Mouse (Mus musculus): ENCODE measurements around the gene 3110082J24Rik. TPM values are rescaled to one million over a fixed set of nuclear protein-coding genes. Genes with fewer than 3 reads are reported as not detected.

The 3110082J24Rik gene
- polyA plus RNA-seq, 1 experiment from 2014 or later: not detected

DNA sequence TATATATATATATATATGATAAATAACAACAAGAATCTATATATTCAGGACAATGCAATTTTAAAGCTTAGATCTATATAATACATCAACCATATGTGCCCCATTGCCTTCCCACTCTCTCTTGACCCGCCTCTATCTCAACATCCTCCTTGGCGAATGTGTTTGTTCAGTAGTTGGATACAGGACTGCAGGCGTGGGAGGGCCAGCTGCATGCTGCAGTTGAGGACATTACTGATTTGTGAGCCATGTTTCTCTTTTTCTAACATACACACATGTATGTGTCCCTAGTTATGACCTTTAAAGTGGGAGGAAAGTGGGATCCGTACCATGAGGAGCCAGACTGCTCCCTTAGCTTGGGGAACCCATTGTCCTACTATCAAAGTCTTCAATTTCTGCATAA is 25.4 kb upstream of the 3110082J24Rik start:
- ATAC-seq (ENCODE audit: insufficient read depth) (no peak), DNase-seq (no peak)
- no peak overlapping the region for H3K4me3 ChIP-seq (ENCODE audit: low read depth, low read length)
- no peak overlapping the region for H3K4me2 ChIP-seq
- WGBS: 91% methylated on average over 4 of the region's 4 CpGs
- H3K27ac ChIP-seq (ENCODE audit: low read depth): no peak overlapping the region
- H3K27me3 ChIP-seq (ENCODE audit: insufficient read depth, low read length): no peaks in the 10 kb centered on the region
- TF ChIP-seq CTCF (IDR thresholded peaks at IDR 0.05; ENCODE audit: low read depth): no peak
- H3K9me3 ChIP-seq (ENCODE audit: low read depth, low read length): no peaks in the 10 kb centered on the region
- H3K9ac ChIP-seq: no peak overlapping the region
- no peaks in the 10 kb centered on the region for H3K4me1 ChIP-seq (ENCODE audit: insufficient read depth)
- peaks cover 93% of the 10 kb centered on the region for H3K36me3 ChIP-seq (ENCODE audit: insufficient read depth)

DNA sequence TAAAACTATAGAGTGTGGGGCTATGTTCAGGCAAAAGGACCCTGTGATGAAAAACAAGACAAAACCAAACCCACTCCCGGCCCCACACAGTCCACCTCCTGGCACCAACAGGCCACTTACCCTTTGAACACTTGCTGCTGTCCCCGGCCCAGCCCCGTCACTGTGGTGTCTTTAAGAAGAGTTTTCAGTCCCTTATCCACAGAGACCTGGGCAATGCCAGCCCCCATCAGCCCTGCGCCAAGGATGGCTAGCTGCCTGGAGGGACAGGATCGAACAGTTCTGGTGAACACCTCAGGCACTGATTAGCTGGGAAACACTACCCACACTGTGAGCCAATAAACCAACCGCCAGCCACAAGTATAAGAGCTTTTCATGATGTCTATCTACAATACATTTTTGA is 22.8 kb upstream of the 3110082J24Rik start:
- WGBS: 92% methylated on average over 6 of the region's 6 CpGs
- Histone ChIP-seq H3K4me3 (ENCODE audit: low read depth, low read length) (no peak overlapping the region), H3K36me3 (ENCODE audit: insufficient read depth) (peaks cover 93% of the 10 kb centered on the region), H3K4me1 (ENCODE audit: insufficient read depth) (no peaks in the 10 kb centered on the region), H3K27me3 (ENCODE audit: insufficient read depth, low read length) (no peaks in the 10 kb centered on the region), H3K4me2 (no peak overlapping the region), H3K27ac (ENCODE audit: low read depth) (no peak overlapping the region), H3K9ac (no peak overlapping the region), H3K9me3 (ENCODE audit: low read depth, low read length) (no peaks in the 10 kb centered on the region)
- no peak for DNase-seq
- ATAC-seq (ENCODE audit: insufficient read depth): no peak
- no peak for TF ChIP-seq CTCF (IDR thresholded peaks at IDR 0.05; ENCODE audit: low read depth)

DNA sequence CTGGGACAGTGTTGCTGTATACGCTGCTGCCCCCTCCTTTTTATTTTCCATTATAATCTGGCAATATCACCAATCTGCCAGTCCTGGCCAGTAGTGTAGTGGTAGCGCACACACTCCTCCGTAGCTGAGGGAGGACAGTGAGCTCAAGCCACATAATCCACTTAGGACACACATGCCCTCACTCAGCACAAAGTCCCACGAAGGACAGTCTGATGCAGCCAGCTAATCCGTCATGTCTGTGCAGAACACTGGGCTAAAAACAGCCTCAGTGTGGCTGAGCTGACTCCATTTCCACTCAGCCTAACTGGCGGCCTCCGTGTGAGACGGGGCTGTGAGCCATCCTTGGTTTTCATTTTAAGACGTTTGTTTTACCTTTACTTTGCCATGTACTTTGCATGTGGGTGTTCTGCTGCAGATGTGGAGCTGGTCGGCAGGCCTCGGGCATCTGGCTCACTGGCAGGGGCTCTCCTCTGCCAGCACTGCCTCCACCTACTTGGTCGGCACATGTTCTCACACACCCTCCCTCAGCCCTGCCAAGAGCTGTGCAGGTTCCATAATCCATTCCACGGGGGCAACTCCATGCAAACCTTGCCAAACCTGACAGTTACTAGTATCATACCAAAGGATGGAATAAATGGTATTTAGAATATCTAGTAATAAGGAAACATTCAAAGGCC is 22.2 kb upstream of the 3110082J24Rik start:
- DNase-seq: no peak
- Histone ChIP-seq H3K27me3 (ENCODE audit: insufficient read depth, low read length) (no peaks in the 10 kb centered on the region), H3K4me2 (no peak overlapping the region), H3K4me3 (ENCODE audit: low read depth, low read length) (no peak overlapping the region), H3K9me3 (ENCODE audit: low read depth, low read length) (no peaks in the 10 kb centered on the region), H3K9ac (no peak overlapping the region), H3K27ac (ENCODE audit: low read depth) (no peak overlapping the region), H3K36me3 (ENCODE audit: insufficient read depth) (peaks cover 93% of the 10 kb centered on the region), H3K4me1 (ENCODE audit: insufficient read depth) (no peaks in the 10 kb centered on the region)
- TF ChIP-seq CTCF (IDR thresholded peaks at IDR 0.05; ENCODE audit: low read depth): no peak
- WGBS: 88% methylated on average over 13 of the region's 13 CpGs
- no peak for ATAC-seq (ENCODE audit: insufficient read depth)

- no peak for TF ChIP-seq CTCF (IDR thresholded peaks at IDR 0.05; ENCODE audit: low read depth)
- Histone ChIP-seq H3K4me1 (ENCODE audit: insufficient read depth) (no peaks in the 10 kb centered on the region), H3K27ac (ENCODE audit: low read depth) (no peak overlapping the region), H3K27me3 (ENCODE audit: insufficient read depth, low read length) (no peaks in the 10 kb centered on the region), H3K9ac (no peak overlapping the region), H3K36me3 (ENCODE audit: insufficient read depth) (peaks cover 93% of the 10 kb centered on the region), H3K4me3 (ENCODE audit: low read depth, low read length) (no peak overlapping the region), H3K9me3 (ENCODE audit: low read depth, low read length) (no peaks in the 10 kb centered on the region), H3K4me2 (no peak overlapping the region)
- WGBS: 81% methylated on average over 7 of the region's 7 CpGs
- no peak for DNase-seq
- ATAC-seq (ENCODE audit: insufficient read depth): no peak
Measured at GRCm38 (mm10) chr5:30126756-30127155, 20.9 kb upstream of the 3110082J24Rik start.

DNA sequence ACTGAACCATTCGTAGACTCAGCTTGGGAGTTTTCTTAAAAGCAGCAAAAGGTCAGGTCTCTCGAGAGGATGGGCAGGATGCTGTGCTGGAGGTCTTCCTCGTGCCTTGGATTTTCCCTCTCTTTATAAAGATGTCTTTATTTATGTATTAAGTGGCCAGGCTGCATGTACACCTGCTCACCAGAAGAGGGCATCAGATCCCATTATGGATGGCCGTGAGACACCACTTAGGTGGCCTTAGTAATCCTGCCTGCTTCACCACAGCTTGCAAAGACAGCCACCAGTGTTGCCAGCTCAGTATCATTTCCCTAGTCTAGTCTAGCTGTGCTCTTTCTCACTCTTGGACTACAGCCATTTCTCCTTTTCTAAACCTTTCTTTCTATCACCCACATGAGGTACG is 19.7 kb upstream of the 3110082J24Rik start:
- Histone ChIP-seq H3K36me3 (ENCODE audit: insufficient read depth) (peaks cover 99% of the 10 kb centered on the region), H3K9ac (no peak overlapping the region), H3K9me3 (ENCODE audit: low read depth, low read length) (no peaks in the 10 kb centered on the region), H3K4me3 (ENCODE audit: low read depth, low read length) (no peak overlapping the region), H3K4me1 (ENCODE audit: insufficient read depth) (no peaks in the 10 kb centered on the region), H3K27ac (ENCODE audit: low read depth) (no peak overlapping the region), H3K4me2 (no peak overlapping the region), H3K27me3 (ENCODE audit: insufficient read depth, low read length) (no peaks in the 10 kb centered on the region)
- peak; percentile 73 for TF ChIP-seq CTCF (IDR thresholded peaks at IDR 0.05; ENCODE audit: low read depth)
- WGBS: 36% methylated on average over 5 of the region's 5 CpGs
- DNase-seq (peak; percentile 76), ATAC-seq (ENCODE audit: insufficient read depth) (no peak)

DNA sequence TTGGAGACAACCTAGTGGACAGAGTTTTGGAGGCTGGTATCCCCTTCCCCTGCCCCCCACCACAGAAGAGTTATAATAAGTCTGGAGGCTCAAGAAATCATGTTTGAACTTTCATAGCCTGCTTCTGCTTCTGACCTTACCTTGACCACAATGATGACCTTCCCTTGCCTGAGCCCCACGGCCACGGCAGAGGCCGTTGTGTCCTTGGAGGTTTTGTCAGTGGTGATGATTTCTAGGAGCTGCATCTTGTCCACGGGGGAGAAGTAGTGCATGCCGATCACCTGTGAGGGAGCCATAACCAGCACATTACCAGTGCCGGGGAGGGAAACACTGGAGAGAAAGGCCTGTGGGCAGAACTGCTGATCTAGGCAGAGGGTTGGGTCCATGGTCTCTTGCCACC is 16.6 kb upstream of the 3110082J24Rik start:
- DNase-seq: no peak
- no peak for ATAC-seq (ENCODE audit: insufficient read depth)
- Histone ChIP-seq H3K27me3 (ENCODE audit: insufficient read depth, low read length) (no peaks in the 10 kb centered on the region), H3K9ac (no peak overlapping the region), H3K9me3 (ENCODE audit: low read depth, low read length) (no peaks in the 10 kb centered on the region), H3K36me3 (ENCODE audit: insufficient read depth) (peaks cover 98% of the 10 kb centered on the region), H3K4me1 (ENCODE audit: insufficient read depth) (no peaks in the 10 kb centered on the region), H3K4me3 (ENCODE audit: low read depth, low read length) (no peak overlapping the region), H3K4me2 (no peak overlapping the region), H3K27ac (ENCODE audit: low read depth) (no peak overlapping the region)
- no peak for TF ChIP-seq CTCF (IDR thresholded peaks at IDR 0.05; ENCODE audit: low read depth)
- WGBS: 91% methylated on average over 6 of the region's 6 CpGs

- DNase-seq (no peak), ATAC-seq (ENCODE audit: insufficient read depth) (no peak)
- no peak for TF ChIP-seq CTCF (IDR thresholded peaks at IDR 0.05; ENCODE audit: low read depth)
- WGBS: 76% methylated on average over 7 of the region's 7 CpGs
- H3K9ac ChIP-seq: no peak overlapping the region
- peaks cover 10% of the 10 kb centered on the region; the same call in 1 of the 2 replicates for H3K27me3 ChIP-seq (ENCODE audit: insufficient read depth, low read length)
- H3K36me3 ChIP-seq (ENCODE audit: insufficient read depth): peaks cover 80% of the 10 kb centered on the region
- H3K9me3 ChIP-seq (ENCODE audit: low read depth, low read length): no peaks in the 10 kb centered on the region
- no peak overlapping the region for H3K4me2 ChIP-seq
- no peak overlapping the region for H3K27ac ChIP-seq (ENCODE audit: low read depth)
- H3K4me3 ChIP-seq (ENCODE audit: low read depth, low read length): no peak overlapping the region
- H3K4me1 ChIP-seq (ENCODE audit: insufficient read depth): no peaks in the 10 kb centered on the region
Measured at GRCm38 (mm10) chr5:30120106-30120505, 14.2 kb upstream of the 3110082J24Rik start.

Data from lung, embryonic 14.5 days (tissue).